ENCODE assay signal across 8 mouse cellular contexts in genomic region chr15:84191724-84192057, GRCm38 (mm10). TPM values are rescaled to one million over a fixed set of nuclear protein-coding genes. Genes with fewer than 3 reads are reported as not detected.
DNase-seq lines count a peak whose midpoint lies in the region; ATAC-seq and TF ChIP-seq lines count a peak whose summit lies in the region.

No protein-coding gene starts in this region.

- no peak for DNase-seq in cerebellum, adult 2 months
- no peak for DNase-seq in cerebellum, adult 9-11 months
- DNase-seq in Muller cell, postnatal 12 days (ENCODE audit: inconsistent ontology term), result no peak
- no peak for DNase-seq in B cell, adult 2 months

- H3K27me3 ChIP-seq in cerebellum, adult 2 months (ENCODE audit: control insufficient read depth, insufficient read depth, low read length), result no peaks in the 10 kb centered on the region
- no peaks in the 10 kb centered on the region for H3K27me3 ChIP-seq in megakaryocyte, embryonic 14.5 days (replicated peaks)
- no peaks in the 10 kb centered on the region for H3K27me3 ChIP-seq in limb, embryonic 12.5 days
- no peaks in the 10 kb centered on the region for H3K27me3 ChIP-seq in small intestine, adult 2 months (ENCODE audit: control insufficient read depth, insufficient read depth, low read length)

- peak overlapping the region; percentile 94 for H3K4me3 ChIP-seq in cerebellum, adult 2 months (replicated peaks; ENCODE audit: insufficient read depth, low read depth, low read length)
- H3K4me3 ChIP-seq in megakaryocyte, embryonic 14.5 days (replicated peaks), result peak overlapping the region; percentile 97
- peak overlapping the region; percentile 94 for H3K4me3 ChIP-seq in limb, embryonic 12.5 days (replicated peaks)
- peak overlapping the region; percentile 84 for H3K4me3 ChIP-seq in small intestine, adult 2 months (ENCODE audit: low read depth, low read length)

- H3K4me2 ChIP-seq in limb, embryonic 12.5 days, result peak overlapping the region; percentile 77

- H3K9me3 ChIP-seq in megakaryocyte, embryonic 14.5 days, result no peaks in the 10 kb centered on the region
- H3K9me3 ChIP-seq in limb, embryonic 12.5 days, result no peaks in the 10 kb centered on the region

- 4% methylated on average over 9 of the region's 9 CpGs for WGBS in cerebellum, adult 2 months
- 2% methylated on average over 9 of the region's 9 CpGs for WGBS in limb, embryonic 12.5 days
- 2% methylated on average over 9 of the region's 9 CpGs for WGBS in small intestine, adult 2 months

- H3K27ac ChIP-seq in cerebellum, adult 2 months (ENCODE audit: insufficient read depth, low read length), result peak overlapping the region; percentile 49
- H3K27ac ChIP-seq in limb, embryonic 12.5 days, result 0 out of 2 replicates have a peak overlapping the region, but pooled peaks have one; percentile 88
- H3K27ac ChIP-seq in small intestine, adult 2 months (ENCODE audit: insufficient read depth, low read depth, low read length), result peak overlapping the region; percentile 34

- TF ChIP-seq CTCF in cerebellum, adult 2 months (IDR thresholded peaks at IDR 0.05; ENCODE audit: borderline replicate concordance, insufficient read depth, low read depth, low read length), result no peak
- no peak for TF ChIP-seq CTCF in small intestine, adult 2 months (IDR thresholded peaks at IDR 0.05; ENCODE audit: extremely low read depth, insufficient read length, insufficient replicate concordance, low read depth, low read length)

- TF ChIP-seq POLR2A in cerebellum, adult 2 months (IDR thresholded peaks at IDR 0.05; ENCODE audit: borderline replicate concordance, insufficient read depth, low read length), result no peak
- TF ChIP-seq POLR2A in small intestine, adult 2 months (IDR thresholded peaks at IDR 0.05; ENCODE audit: low read depth, low read length), result no peak

- H3K36me3 ChIP-seq in megakaryocyte, embryonic 14.5 days (replicated peaks; ENCODE audit: low read length), result peaks cover 36% of the 10 kb centered on the region
- H3K36me3 ChIP-seq in limb, embryonic 12.5 days, result peaks cover 14% of the 10 kb centered on the region
- H3K36me3 ChIP-seq in small intestine, adult 2 months (ENCODE audit: control insufficient read depth, insufficient read depth, low read length), result peaks cover 7% of the 10 kb centered on the region

- ATAC-seq in megakaryocyte, adult 5-6 weeks (ENCODE audit: poor library complexity, severe bottlenecking), result no peak
- ATAC-seq in limb, embryonic 12.5 days (ENCODE audit: insufficient number of reproducible peaks, insufficient read depth, low FRiP score, low TSS enrichment, low read depth), result peak; percentile 1; the same call in 1 of the 2 replicates

- H3K9ac ChIP-seq in limb, embryonic 12.5 days (replicated peaks), result peak overlapping the region; percentile 88

- no peaks in the 10 kb centered on the region for H3K4me1 ChIP-seq in cerebellum, adult 2 months (ENCODE audit: control insufficient read depth, insufficient read depth, low read length)
- H3K4me1 ChIP-seq in megakaryocyte, embryonic 14.5 days, result peaks cover 70% of the 10 kb centered on the region
- H3K4me1 ChIP-seq in limb, embryonic 12.5 days (replicated peaks), result peaks cover 11% of the 10 kb centered on the region
- no peaks in the 10 kb centered on the region; the same call in 1 of the 2 replicates for H3K4me1 ChIP-seq in small intestine, adult 2 months (ENCODE audit: control insufficient read depth, insufficient read depth, insufficient read length, low read length)

RNA-seq across cellular contexts. Expression of gene Samm50, which starts 0.3 kb away (rescaled TPM):
- 56.4 and 57.1 TPM in 2 replicates for polyA plus RNA-seq in cerebellum, adult 2 months (2012; rRNA removed)
- polyA plus RNA-seq in megakaryocyte, embryonic 14.5 days (2012; ENCODE audit: insufficient read depth, low replicate concordance), result 14.6 and 45.4 TPM in 2 replicates
- 25.7 and 30.5 TPM in 2 replicates for total RNA-seq in megakaryocyte, adult 5-6 weeks (2015)
- 26.0 and 26.4 TPM in 2 replicates for total RNA-seq in megakaryocyte, adult 5-6 weeks (2017)
- 106 and 111 TPM in 2 replicates for polyA plus RNA-seq in limb, embryonic 12.5 days (2016; fragmentation: Nextera tagmentation; extraction: Ambion mirVana)
- 8.6 and 13.1 TPM in 2 replicates for polyA plus RNA-seq in small intestine, adult 2 months (2012; rRNA removed)

RNA-seq across cellular contexts. Expression of gene Pnpla3, which starts 24.1 kb away (rescaled TPM):
- 39.9 and 47.9 TPM in 2 replicates for polyA plus RNA-seq in cerebellum, adult 2 months (2012; rRNA removed)
- not detected in 2 replicates for polyA plus RNA-seq in megakaryocyte, embryonic 14.5 days (2012; ENCODE audit: insufficient read depth, low replicate concordance)
- not detected in 2 replicates for total RNA-seq in megakaryocyte, adult 5-6 weeks (2015)
- not detected in 2 replicates for total RNA-seq in megakaryocyte, adult 5-6 weeks (2017)
- 0.26 and 0.42 TPM in 2 replicates for polyA plus RNA-seq in limb, embryonic 12.5 days (2016; fragmentation: Nextera tagmentation; extraction: Ambion mirVana)
- 0.80 and 2.0 TPM in 2 replicates for polyA plus RNA-seq in small intestine, adult 2 months (2012; rRNA removed)

RNA-seq across cellular contexts. Expression of gene Parvb, which starts 40.2 kb away (rescaled TPM):
- 16.4 and 18.1 TPM in 2 replicates for polyA plus RNA-seq in cerebellum, adult 2 months (2012; rRNA removed)
- 524 and 845 TPM in 2 replicates for polyA plus RNA-seq in megakaryocyte, embryonic 14.5 days (2012; ENCODE audit: insufficient read depth, low replicate concordance)
- total RNA-seq in megakaryocyte, adult 5-6 weeks (2015), result 32.7 and 38.8 TPM in 2 replicates
- total RNA-seq in megakaryocyte, adult 5-6 weeks (2017), result 9.5 and 10.6 TPM in 2 replicates
- 3.9 TPM in 2 replicates for polyA plus RNA-seq in limb, embryonic 12.5 days (2016; fragmentation: Nextera tagmentation; extraction: Ambion mirVana)
- polyA plus RNA-seq in small intestine, adult 2 months (2012; rRNA removed), result 1.4 and 2.9 TPM in 2 replicates

Comparison
In these comparisons a context has a peak if more than half of its experiments do, and no peak if none do; other contexts are left out.
1. H3K27ac ChIP-seq: peak in every context shown above with its lines; median percentile 88 in limb, embryonic 12.5 days; 49 in cerebellum, adult 2 months; 34 in small intestine, adult 2 months.
2. RNA of gene Pnpla3, which starts 24.1 kb away (polyA plus RNA-seq): 39.9 to 47.9 TPM in cerebellum, adult 2 months; 0.80 to 2.0 TPM in small intestine, adult 2 months, 0.26 to 0.42 TPM in limb, embryonic 12.5 days and not detected in megakaryocyte, embryonic 14.5 days; every median in the first group is over 10 times any median in the second.
3. RNA of gene Parvb, which starts 40.2 kb away (polyA plus RNA-seq): 524 to 845 TPM in megakaryocyte, embryonic 14.5 days; 16.4 to 18.1 TPM in cerebellum, adult 2 months, 3.9 TPM in limb, embryonic 12.5 days and 1.4 to 2.9 TPM in small intestine, adult 2 months; every median in the first group is over 10 times any median in the second.
4. Peak in every context shown above with its lines, with median percentiles within 50 percentile points of each other: H3K4me3 ChIP-seq.